Mouse (Mus musculus) right cerebral cortex, adult 2 months (tissue): ENCODE data around the gene Cox7a2.

Experiments used
- DNase-seq, 2 experiments: peaks; one replicate each; pipeline ENCODE4 v3.0.0; 2021 to 2022; ENCODE audit warnings: low spot score in 2 of 2

Gene Cox7a2

DNA sequence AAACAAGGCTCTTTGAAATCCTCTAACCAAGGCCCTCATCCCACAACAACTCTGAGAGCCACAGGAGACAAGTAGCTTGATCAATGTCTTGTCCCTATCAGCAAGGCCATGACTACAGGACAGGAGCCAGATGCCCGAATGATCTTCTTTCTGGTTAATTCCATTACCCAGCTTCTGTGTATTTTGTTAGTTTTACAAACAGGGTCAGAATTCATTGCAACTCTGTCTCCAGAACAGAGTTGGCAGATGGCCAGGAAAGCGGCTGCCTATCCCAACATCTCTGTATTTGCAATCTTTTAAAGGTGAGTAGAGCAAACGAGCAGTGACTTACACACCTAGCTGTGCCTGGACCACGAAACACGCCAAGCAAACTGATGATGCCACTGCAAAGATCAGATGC, 29.4 kb downstream of the Cox7a2 start:
- no peak for DNase-seq

DNA sequence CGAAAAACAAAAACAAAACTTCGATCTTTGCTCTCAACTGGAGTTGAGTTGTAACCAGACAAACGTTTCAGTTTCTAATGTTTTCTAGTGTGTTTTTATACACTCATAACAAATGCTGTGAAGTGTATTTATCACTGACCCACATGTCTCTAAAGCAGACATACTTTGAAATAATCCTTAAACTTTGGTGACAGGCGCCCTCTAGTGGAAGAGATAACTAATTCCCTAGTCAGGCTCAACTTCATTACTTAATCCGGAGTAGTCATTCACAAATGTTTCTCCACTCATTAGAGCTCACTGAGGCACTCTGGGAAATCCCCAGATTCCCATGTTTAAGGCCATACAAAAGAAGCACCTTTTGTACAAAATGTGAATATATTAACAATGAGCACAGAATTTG, 36.6 kb downstream of the Cox7a2 start:
- DNase-seq, result peak in 1 of 2 experiments; percentile 46

DNA sequence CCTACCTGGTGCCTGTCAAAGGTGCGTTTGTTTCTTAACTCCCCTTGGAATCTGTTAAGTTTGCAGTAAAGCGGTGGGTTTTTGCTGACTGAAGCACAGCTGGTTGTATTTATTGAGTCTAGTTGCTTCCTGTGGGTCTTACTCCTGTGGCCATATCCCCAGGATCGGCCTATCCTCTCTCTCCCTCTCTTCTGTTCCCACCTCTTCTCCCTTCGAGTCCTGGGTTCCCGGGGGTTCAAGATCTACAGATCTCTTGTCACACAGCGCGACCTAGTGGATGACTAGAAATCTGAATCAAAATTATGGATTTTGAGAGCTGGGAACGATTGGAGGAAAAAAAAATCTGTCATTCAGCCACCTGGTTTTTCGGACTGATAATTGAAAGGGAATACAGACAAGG, 38.6 kb downstream of the Cox7a2 start:
- peak; percentile 40 to 72 for DNase-seq

DNA sequence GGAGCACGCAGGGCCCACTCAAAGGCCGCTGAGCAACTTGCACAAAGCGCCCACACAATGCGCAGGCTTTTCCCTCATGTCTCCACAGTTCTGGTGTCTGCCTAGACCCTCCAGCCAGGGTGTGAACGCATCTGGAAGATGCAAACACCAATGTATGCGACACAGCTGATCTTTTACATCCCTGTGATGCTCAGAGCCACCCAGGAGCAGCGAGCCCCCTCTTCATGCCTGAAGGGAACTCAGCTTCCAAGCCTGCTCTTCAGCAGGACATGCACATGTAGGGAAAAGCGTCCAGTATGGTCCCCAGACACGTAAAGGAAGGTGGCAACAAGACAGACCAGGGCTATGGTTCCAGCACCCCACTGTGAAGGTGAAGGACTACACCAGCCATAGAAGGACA, 39.5 kb downstream of the Cox7a2 start:
- peak in 1 of 2 experiments; percentile 19 for DNase-seq

DNA sequence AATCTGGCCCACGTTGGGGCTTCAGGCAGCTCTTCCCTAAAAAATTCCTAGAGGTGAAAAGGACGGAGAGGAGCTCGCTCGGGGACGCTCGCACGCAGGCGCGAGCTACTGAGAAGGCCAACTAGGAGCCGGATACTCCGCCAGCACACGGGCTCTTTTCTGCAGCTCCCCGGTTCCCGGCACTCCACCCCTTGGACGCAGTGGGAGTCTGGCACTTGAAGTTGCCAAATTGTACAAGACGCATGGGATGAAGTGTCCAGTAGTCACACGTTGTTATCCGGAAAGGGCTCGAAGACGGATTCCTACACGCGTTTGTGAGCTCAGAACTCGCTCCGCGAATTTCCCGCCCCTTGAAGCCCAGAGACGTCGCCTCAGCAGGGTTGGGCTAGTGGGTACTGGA, 40.2 kb downstream of the Cox7a2 start:
- peak in 1 of 2 experiments; percentile 12 for DNase-seq

DNA sequence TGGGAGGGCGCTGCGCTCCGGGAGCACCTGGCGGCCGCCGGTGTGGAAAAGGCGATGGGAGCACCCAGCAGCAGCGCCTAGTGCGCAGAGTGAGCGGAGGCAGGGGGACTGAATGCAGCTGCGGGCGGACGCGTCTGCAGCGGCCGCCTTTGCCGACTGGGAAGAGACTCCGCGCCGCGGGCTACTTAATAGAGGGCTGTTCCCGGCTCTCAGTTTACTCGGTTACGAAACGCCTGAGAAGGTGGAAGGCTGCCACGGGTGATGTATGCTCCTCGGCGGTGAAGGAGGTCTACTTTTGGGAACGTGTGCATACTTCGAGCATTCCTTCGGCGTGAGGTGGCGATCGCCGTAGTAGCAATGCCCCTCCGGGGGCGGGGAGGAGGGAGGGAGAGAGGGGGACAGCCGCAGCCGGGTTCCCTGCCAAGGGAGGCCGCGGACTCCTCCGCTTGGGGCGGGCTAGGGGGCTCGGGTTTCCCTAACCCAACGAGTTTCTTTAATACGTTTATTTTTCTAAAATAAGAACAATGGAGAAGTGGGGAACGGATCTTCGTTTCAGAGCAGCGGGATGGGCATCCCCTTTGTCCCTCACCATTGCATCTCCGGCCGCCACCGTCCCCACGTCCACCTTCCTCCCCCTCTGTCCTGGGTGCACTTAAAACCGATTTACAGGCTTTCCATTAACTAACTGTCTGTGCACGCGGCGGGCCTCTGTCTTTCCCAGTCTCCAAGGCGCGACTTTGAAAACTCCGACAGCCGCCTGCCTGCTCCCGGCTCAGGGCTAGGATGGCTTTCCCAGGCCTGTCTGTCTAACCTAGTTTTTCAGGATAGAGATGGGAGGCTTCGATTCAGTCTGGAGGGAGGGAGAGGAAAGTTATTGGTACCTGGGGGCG, 41.0 kb downstream of the Cox7a2 start, which contains the start of gene Col12a1:
TSS of gene Col12a1 (minus strand) at position 351 of the 890 bp plus-strand sequence.
- DNase-seq, result peak; percentile 26 to 31

DNA sequence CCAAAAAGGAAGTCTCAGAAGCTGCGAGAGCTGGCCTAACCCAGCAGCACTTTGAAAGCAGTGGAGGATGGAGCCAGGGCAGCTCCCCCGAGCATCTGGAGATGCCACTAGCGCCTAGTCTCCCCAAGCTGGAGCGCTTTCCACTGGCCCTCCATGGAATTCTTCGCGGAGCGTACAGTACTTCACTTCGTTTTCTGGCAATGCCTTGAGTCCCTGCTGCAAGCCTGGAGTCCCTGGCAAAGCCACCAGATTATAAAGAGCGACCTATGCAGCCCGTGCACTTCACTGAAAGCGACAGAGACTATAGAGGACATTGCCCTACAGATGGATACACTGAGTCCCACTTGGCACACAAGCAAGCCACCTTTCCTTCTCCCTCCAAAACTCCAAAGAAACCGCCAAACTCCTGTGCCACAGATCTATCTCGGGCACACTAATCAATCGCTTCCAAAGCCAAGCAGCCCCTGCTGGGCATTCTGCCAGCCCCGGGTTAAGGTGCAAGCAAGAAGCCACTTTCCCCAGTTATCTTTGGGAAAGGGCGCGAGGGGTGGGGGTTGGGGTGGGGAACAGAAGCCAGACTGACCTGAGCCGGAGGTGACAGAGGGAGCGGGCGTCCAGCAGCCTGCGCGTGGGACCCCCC, 41.7 kb downstream of the Cox7a2 start:
- peak; percentile 7 to 17 for DNase-seq

DNA sequence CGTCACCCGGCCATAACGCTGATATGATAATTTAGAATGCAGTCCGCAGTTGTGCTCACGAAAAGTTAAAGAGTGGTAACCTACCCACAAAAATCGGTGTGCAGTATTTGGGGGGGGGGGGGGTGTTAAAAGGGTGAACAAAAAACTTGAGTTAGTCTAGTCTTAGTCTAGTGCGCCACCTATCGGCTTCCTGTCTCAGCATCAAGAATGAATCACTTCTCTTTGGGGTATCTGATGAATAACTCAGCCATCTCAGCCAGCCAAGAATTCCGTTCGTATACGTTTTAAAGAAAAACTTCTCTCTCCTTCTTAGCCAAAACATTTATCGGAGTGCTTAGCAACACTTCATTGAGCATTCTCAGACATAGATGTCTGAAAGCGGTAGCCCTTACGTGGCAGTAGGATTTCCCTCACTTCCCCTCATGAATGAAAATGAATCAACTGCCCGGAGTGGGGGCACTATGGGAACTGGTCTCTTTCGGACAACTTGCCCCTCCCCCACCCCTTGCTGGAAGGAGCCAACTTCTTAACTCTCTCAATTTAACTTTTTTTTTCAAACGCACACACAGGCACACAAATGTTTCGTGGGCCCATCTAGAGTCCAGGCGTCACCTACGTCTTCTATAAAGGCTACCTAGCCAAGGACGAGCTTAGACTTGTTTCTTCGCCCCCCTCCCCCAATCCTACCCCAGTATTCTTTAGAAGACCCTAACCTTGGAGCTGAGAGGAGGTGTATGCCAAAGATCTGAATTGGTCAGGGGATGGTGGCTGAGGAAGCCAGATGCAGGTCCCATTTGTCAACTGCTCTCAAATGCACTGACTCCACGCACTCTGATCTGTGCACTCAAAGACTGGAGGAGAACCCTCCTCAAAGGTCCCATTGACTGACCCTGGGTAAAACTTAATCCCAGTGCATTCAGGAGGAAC, 42.5 kb downstream of the Cox7a2 start:
- peak; percentile 86 to 89 for DNase-seq

DNA sequence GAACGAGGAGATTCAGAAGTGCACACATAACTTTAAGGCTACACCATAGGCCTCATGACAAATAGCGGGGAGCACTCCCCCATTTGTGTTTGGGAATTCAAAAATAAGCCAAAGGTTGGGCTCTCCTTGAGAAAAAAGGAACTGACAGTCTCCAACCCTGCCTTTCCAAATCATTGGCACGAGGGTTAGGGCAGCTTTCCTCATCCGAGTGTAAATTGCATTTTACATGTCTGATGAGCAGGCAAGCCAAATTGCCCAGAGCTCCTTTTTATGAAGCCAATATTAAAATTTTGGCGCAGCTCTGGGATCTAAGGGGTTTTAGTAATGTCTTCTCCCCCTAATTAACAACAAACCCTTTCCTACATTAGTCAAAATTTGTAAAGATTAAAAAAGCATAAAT, 43.2 kb downstream of the Cox7a2 start:
- DNase-seq, result no peak

DNA sequence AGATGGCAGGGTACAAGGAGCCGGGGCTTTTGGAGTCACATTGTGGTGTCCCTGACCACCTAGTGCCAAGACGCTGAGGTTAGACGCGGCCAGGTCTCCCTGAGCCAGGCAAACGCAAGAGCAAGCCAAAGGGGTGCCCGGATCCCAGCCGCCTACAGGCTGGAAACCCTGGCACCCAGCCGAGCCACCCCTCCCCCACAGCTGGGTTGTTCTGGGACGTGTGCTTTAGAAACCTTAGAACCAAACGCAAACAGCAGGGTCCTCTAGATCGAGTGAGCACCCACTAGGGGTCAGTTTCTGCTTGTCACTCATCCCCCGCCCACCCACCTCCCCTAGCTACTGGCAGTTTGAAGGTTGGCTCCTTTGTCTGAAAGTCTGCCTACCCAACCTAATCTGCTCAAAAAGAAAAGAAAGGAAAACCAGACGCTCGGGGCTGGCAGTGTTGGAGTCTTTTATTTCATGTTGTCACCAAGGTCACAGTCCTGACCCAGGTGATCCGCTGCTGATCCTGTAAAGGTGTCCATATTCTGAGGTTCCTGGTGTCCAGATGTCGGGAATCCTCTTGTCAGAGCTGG, 45.1 kb downstream of the Cox7a2 start:
- DNase-seq, result peak; percentile 22 to 25
